Mouse (Mus musculus) left cerebral cortex, adult 9 months (tissue): Measurements from ENCODE around the gene Sowahb.

ENCODE experiments used
- DNase-seq, 2 experiments: peaks; one replicate each; pipeline ENCODE4 v3.0.0; 2022; ENCODE audit warnings: low spot score in 2 of 2

Gene Sowahb

DNA sequence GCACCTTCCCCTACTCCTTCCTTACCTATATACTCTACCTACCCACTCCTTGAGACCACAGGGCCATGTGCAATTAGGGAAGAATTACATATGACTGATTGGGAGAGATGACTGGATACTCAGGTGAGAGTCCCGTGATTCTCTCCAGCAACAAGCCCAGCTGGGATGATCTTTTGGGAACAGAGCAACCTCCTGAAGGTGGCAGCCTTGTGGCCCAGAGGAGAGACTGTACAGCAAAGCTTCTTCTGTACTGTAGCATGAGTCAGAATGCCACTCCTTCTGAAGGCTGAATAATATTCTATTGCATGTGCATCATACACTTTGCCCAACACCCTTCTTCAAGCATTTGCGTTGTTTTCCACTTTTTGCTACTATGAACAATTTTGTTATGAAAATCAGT lies 42.2 kb downstream of the Sowahb start:
- no peak for DNase-seq

DNA sequence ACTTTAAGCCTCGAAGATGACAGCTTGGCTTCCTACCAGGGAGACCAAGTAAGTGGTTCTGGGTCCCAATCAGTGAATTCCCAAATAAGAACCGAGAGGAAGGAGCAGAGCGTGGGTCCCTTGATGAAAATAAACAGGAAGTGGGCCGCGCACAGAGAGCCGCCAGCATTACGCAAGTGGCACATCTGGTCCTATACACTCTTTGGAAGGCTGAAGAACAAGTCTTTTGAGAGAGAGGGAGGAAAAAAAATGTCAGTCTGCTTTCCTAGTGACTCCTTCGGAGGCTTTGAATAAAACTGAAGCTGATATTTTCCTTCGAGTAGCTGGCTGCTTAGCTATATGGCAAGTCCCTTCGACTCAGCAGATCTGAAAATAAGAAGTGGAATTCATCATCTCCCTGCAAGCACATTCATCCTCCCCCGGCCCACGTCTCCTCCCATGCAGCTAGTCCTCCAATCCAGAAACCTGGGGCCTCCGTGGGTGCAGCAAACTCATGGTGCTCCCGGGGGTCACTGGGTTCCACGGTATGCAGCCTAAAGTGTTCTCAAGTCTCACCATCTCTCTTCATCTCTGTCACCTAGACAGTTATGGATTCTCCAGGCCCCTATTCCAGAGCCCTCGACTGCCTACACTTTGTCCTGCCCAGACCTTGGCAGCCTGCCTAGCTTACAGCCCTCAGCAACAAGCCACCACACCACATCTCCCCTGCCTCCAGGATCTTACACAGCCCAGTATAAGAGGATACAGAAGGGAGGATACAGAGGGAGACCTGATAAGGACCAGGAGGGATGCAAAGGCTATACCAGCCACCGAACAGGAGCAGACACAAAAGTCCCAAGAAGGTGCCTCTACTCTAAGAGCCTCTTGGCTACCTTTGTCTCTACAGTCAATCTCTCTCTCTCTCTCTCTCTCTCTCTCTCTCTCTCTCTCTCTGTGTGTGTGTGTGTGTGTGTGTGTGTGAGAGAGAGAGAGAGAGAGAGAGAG lies 43.8 kb downstream of the Sowahb start:
- DNase-seq: peak; percentile 59 to 82

DNA sequence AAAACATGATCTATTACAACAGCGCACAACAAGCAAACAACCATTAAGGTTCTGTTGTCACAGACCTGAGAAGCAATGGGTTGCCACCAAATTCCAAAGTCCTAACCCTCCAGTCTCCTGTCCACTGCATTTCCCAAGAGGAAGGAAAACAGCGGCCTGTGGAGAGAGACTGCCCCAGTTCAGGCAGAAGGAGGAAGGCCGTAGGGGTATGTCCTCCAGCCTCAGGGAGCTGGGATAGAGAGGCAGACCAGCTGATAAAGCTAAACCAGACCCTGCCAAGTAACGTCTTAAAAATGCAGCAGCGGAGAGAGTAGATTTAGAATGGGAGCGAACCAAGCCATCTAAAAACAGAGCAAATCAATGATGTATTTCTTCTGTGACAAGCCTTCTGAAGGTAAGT lies 44.8 kb downstream of the Sowahb start:
- no peak for DNase-seq

DNA sequence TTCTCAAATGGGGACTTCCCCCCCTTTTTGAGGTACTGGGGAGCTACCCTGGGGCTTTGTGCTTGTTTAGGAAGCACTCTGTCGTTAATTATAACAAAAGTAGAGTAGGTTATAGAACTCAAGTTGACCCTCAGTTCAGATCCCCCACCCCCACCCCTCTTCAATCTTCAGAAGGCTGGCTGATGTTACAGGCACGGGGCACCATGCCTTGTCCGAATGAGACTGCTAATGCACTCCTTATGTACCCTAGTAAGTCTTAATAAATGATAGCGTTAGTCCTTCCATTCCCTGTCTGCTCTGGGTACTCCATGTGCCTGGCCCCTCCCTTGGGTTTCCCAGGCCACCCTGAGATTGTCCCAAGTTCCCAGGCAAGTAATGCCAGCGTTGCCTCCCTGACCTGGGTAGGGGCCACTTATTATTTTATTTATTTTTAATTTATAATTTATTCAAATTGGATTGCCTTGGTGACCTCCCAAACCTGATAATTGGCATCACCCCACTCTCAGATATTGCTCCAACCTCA lies 46.3 kb downstream of the Sowahb start:
- DNase-seq: no peak

DNA sequence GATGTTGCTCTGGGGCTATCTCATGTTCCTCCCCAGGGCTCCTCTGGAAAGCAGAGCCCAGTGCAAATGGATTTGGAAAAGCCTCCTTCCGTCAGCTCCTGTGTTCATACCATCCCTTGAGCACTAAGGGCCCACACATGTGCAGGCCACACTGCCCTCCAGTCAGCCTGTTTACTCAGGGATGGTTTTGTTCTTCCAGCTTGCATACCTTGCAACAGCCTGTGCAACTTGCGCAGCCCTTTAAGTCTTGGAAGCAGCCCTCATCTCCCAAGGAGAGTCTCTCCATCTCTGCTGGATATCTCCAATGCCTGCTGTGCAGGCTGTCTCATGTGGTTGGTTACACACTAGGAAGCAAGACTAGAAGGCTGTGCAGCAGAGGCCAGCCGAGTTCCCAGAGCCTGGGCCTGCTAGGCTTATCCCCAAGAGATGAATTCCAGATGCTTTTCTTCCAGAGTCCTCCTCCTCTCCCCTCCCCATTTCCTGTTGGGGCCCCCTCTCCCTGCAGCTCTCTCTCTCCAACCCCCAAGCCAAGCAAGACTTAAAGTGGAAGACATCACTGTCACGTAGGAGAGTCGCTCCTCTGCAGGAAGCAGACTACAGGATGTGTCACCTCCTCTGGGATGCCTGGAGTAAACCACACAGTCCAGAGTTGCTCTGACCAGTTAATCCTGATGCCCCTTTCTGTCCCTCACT lies 47.2 kb downstream of the Sowahb start:
- no peak for DNase-seq

DNA sequence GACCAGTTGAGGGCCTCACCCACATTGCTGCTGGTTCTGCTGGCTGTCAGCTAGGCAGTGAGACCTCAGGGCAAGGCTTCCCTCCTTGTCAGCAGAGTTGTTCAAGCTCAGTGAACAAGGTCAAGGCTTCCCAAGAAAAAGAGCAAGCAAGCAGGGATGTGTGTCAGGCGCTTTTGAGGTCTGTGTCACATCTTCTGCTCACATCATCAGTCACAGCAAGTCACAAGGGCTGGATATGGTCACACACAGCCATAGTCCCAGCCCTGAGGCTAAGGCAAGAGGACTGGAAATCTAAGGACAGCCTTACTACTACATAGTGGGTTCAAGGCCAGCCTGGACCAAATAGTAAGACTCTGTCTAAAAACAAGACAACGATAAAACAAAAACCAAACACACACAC lies 50.0 kb downstream of the Sowahb start:
- DNase-seq: no peak

DNA sequence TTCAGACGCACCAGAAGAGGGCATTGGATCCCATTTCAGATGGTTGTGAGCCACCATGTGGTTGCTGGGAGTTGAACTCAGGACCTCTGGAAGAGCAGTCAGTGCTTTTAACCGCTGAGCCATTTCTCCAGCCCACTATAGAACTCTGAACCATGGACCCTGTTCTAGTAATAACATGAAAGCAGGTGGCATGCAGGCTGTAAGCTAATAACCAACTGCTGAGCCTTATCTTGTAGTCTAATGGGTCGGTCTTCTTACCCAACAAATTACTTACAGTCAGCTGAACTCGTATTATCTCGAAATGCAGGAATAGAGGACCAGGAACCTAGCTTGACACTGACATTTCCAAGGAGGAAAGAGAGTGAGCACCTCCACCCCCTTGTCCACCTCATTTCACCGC lies 50.5 kb downstream of the Sowahb start:
- DNase-seq: no peak

DNA sequence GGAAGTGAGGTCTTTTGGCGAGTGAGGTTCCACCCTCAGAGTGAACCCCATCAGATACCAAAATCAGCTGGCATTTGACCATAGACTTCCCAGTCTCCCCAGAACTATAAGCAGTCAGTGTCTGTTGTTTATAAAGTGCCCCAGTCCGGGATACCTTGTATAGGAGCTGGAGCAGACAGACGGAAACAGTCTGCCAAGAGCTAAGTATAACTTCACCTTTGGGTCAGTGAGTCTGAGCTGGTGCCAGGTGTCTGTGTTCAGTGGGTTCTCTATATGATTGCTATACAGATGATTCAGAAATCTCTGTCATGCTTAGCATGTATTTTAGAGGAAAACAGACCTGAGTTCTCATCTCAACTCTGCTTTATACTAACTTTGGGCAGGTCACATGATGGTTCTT lies 52.7 kb downstream of the Sowahb start:
- no peak for DNase-seq
